Mouse (Mus musculus) liver, adult 2 months (tissue): ENCODE measurements around the gene Olfr810.

ENCODE experiments used
- CTCF ChIP-seq: fragments of 200-500 bp; IDR thresholded peaks from 2 replicates; pipeline ENCODE4 v1.5.1; 2011; ENCODE audit warnings: low read depth, low read length, control low read depth
- POLR2A ChIP-seq: fragments of 200-500 bp; IDR thresholded peaks from 2 replicates; pipeline ENCODE4 v1.6.1; 2011; ENCODE audit warnings: low read length, control low read depth; ENCODE audit not compliant: insufficient read depth; ENCODE audit errors: extremely low read depth

GRCm38 (mm10) chr10:129774338-129774737 lies 20.4 kb downstream of the Olfr810 start, which contains the start of gene Olfr809:
- TF ChIP-seq CTCF (no peak), POLR2A (no peak)
